Mouse (Mus musculus): Measurements from ENCODE around the gene Morc3. TPM values are rescaled to one million over a fixed set of nuclear protein-coding genes. Genes with fewer than 3 reads are reported as not detected.

Morc3 gene
- polyA plus RNA-seq, 1 experiment from 2014 or later, result 36.8 TPM

DNA sequence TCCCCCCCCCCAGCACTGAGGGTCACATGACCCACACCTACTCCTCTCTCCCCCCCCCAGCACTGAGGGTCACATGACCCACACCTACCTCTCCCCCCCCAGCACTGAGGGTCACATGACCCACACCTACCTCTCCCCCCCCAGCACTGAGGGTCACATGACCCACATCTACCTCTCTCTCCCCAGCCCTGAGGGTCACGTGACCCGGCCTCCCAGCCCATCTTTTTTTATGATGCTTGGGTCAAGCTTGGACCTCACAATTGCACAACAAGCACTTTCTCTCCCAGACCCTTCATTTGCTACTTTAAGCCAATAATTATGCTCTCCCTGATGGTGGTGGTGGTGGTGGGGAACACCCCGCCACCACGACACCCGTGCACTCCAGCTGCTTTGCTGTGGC lies 36.5 kb upstream of the Morc3 start:
- Histone ChIP-seq H3K4me3 (ENCODE audit: low read depth, low read length) (no peak overlapping the region), H3K27ac (ENCODE audit: low read depth) (no peak overlapping the region), H3K9ac (ENCODE audit: low read length) (no peak overlapping the region), H3K27me3 (replicated peaks; ENCODE audit: control insufficient read depth, insufficient read depth, low read length) (no peaks in the 10 kb centered on the region), H3K4me2 (ENCODE audit: low read length) (no peak overlapping the region), H3K36me3 (ENCODE audit: control insufficient read depth, insufficient read depth, low read length) (no peaks in the 10 kb centered on the region), H3K9me3 (ENCODE audit: control insufficient read depth, low read length) (no peaks in the 10 kb centered on the region), H3K4me1 (replicated peaks; ENCODE audit: control insufficient read depth, insufficient read depth, low read length) (peaks cover 20% of the 10 kb centered on the region)
- WGBS, result 93% methylated on average over 5 of the region's 5 CpGs
- no peak for DNase-seq (ENCODE audit: low spot score)
- no peak for ATAC-seq (replicated peaks; ENCODE audit: low FRiP score, low TSS enrichment, low read depth)

DNA sequence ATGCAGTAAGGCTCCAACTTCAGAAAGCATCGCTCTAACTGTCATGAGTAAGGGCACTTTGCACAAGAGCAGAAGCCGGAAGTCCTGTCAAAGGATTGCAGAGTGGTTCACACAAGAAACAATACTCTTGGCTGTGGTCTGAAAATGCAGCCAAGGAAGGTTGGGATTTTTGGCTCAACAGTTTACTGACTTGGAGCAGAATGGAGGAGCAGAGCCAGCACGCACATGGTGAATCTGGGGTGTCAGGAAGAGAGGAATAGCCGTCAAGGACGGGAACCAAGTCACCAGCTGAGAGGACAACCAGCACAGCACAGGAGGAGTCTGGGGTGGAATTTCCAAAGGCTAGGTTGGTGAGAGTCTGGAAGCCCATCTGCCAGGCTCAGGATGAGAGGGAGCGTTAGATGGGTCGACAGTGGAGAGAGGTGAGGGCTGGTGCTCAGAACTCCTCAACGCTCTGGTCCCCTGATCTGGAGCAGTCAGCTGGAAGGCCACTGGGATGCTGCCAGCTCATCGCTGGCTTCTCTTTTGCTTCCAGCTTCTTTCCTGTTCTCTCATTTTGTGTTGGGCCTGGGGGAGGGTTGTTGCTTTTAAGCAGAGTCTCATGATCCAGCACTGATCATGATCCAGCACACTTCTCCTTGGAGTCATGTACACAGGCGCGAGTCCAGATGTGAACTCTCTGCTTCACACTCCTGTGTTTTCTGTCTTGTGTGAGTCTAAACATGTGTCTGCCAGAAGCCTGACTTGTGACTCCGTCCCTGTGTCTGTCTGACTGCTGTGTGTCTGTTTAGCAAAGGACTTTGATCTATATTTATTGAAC lies 34.7 kb upstream of the Morc3 start:
- H3K36me3 ChIP-seq (ENCODE audit: control insufficient read depth, insufficient read depth, low read length), result no peaks in the 10 kb centered on the region
- no peak overlapping the region for H3K9ac ChIP-seq (ENCODE audit: low read length)
- H3K4me2 ChIP-seq (ENCODE audit: low read length), result no peak overlapping the region
- ATAC-seq (replicated peaks; ENCODE audit: low FRiP score, low TSS enrichment, low read depth) (peak; percentile 47; the same call in 1 of the 2 replicates), DNase-seq (ENCODE audit: low spot score) (no peak)
- peaks cover 20% of the 10 kb centered on the region for H3K4me1 ChIP-seq (replicated peaks; ENCODE audit: control insufficient read depth, insufficient read depth, low read length)
- 68% methylated on average over 12 of the region's 12 CpGs for WGBS
- peak overlapping the region; percentile 36; the same call in 1 of the 2 replicates for H3K27ac ChIP-seq (ENCODE audit: low read depth)
- H3K9me3 ChIP-seq (ENCODE audit: control insufficient read depth, low read length), result no peaks in the 10 kb centered on the region
- H3K27me3 ChIP-seq (replicated peaks; ENCODE audit: control insufficient read depth, insufficient read depth, low read length), result no peaks in the 10 kb centered on the region
- H3K4me3 ChIP-seq (ENCODE audit: low read depth, low read length), result no peak overlapping the region

DNA sequence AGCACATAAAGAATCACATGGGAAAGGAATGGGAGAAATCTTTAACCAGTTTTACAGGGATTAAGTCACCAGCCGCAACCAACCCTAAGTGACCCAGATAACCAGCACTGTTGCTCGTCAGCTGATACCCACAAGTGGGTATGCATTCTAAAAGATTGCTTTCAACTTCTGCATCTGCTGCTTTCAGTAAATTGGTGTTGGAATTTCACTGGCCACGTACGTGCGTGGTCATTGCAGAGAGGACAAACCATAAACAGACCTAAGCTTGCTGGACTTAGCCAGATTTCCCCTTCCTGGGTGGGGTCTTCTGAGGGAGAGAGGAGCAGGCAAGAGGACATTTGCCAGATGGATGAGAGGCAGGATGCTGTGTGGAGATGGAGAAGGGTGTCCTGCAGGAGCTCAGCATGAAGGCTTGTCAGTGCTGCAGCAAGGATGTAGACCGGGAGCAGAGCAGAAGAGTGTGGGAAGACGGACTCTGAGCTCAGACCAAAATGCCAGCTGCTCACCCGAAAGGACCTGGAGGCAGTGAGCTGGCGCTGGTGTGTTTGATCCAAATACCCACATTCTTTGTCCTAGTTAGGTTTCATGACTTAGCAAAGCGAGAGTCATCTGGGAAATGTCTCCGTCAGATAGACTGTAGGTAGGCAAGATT lies 34.0 kb upstream of the Morc3 start:
- ATAC-seq (replicated peaks; ENCODE audit: low FRiP score, low TSS enrichment, low read depth) (no peak), DNase-seq (ENCODE audit: low spot score) (no peak)
- H3K27ac ChIP-seq (ENCODE audit: low read depth), result 0 out of 2 replicates have a peak overlapping the region, but pooled peaks have one; percentile 36

DNA sequence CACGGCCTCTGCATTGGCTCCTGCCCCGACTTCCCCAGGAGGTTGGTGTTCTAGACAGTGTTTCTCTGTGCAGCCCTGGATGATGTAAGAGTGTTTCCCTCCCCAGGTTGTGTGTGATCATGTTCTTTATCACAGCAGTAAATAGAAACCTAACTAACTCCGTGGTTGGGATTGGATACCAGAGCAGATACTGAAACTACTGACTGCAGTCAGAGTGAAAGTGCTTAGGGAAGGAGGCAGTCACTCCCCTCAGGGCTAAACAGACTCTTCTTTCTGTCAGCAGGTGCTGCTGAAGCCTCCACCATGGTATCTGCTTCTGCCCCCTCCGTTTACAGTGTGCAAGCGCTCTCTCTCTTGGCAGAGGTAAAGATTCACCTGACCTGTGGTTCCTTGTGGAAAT lies 33.3 kb upstream of the Morc3 start:
- H3K9ac ChIP-seq (ENCODE audit: low read length), result no peak overlapping the region
- H3K9me3 ChIP-seq (ENCODE audit: control insufficient read depth, low read length), result no peaks in the 10 kb centered on the region
- H3K36me3 ChIP-seq (ENCODE audit: control insufficient read depth, insufficient read depth, low read length), result no peaks in the 10 kb centered on the region
- no peak overlapping the region for H3K4me3 ChIP-seq (ENCODE audit: low read depth, low read length)
- no peaks in the 10 kb centered on the region for H3K27me3 ChIP-seq (replicated peaks; ENCODE audit: control insufficient read depth, insufficient read depth, low read length)
- peaks cover 20% of the 10 kb centered on the region for H3K4me1 ChIP-seq (replicated peaks; ENCODE audit: control insufficient read depth, insufficient read depth, low read length)
- WGBS, result 68% methylated on average over 5 of the region's 5 CpGs
- no peak overlapping the region for H3K4me2 ChIP-seq (ENCODE audit: low read length)
- DNase-seq (ENCODE audit: low spot score), result no peak
- no peak for ATAC-seq (replicated peaks; ENCODE audit: low FRiP score, low TSS enrichment, low read depth)
- H3K27ac ChIP-seq (ENCODE audit: low read depth), result no peak overlapping the region

More for the DNA sequence above, 34.0 kb upstream of the Morc3 start:
- 45% methylated on average over 11 of the region's 11 CpGs for WGBS
- Histone ChIP-seq H3K4me1 (replicated peaks; ENCODE audit: control insufficient read depth, insufficient read depth, low read length) (peaks cover 20% of the 10 kb centered on the region), H3K4me3 (ENCODE audit: low read depth, low read length) (no peak overlapping the region), H3K4me2 (ENCODE audit: low read length) (no peak overlapping the region), H3K27me3 (replicated peaks; ENCODE audit: control insufficient read depth, insufficient read depth, low read length) (no peaks in the 10 kb centered on the region), H3K36me3 (ENCODE audit: control insufficient read depth, insufficient read depth, low read length) (no peaks in the 10 kb centered on the region), H3K9ac (ENCODE audit: low read length) (no peak overlapping the region), H3K9me3 (ENCODE audit: control insufficient read depth, low read length) (no peaks in the 10 kb centered on the region)

DNA sequence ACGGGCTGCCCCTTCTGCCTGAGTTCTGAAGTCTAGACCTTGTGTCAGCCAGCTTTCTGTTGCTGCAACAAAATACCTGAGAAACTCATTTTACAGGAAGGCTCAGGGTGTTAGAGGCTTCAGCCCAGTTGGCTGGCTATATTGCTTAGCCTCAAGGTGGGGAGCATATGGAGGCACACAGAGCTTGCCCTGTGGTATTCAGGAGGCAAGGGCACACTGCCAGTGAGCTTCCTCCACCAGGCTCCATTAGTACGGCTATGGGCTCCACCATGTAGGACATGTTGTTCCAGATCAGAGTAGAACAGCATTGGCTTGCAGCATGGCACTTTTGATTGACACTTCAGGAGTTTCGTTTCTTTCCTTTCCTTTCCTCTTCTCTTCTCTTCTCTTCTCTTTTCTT lies 32.9 kb upstream of the Morc3 start:
- Histone ChIP-seq H3K9ac (ENCODE audit: low read length) (no peak overlapping the region), H3K4me2 (ENCODE audit: low read length) (no peak overlapping the region), H3K27me3 (replicated peaks; ENCODE audit: control insufficient read depth, insufficient read depth, low read length) (no peaks in the 10 kb centered on the region), H3K36me3 (ENCODE audit: control insufficient read depth, insufficient read depth, low read length) (no peaks in the 10 kb centered on the region), H3K4me3 (ENCODE audit: low read depth, low read length) (no peak overlapping the region), H3K4me1 (replicated peaks; ENCODE audit: control insufficient read depth, insufficient read depth, low read length) (peaks cover 20% of the 10 kb centered on the region), H3K9me3 (ENCODE audit: control insufficient read depth, low read length) (no peaks in the 10 kb centered on the region), H3K27ac (ENCODE audit: low read depth) (no peak overlapping the region)
- 86% methylated on average over 3 of the region's 3 CpGs for WGBS
- DNase-seq (ENCODE audit: low spot score) (no peak), ATAC-seq (replicated peaks; ENCODE audit: low FRiP score, low TSS enrichment, low read depth) (no peak)

DNA sequence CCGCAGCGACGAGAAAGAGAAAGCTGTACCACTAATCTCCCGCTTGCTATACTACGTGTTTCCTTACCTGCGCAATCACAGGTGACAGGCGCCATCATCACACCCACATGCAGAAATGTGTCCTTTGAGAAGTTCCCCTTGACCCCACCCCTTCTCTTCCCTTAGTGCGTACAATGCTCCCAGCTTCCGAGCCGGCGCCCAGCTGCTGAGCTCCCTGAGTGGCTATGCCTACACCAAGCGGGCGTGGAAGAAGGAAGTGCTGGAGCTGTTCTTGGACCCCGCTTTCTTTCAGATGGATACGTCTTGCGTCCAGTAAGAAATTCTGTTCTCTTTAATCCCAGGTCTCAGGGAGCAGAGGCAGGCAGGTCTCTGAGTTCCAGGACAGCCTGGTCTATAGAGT lies 32.0 kb upstream of the Morc3 start:
- H3K4me3 ChIP-seq (ENCODE audit: low read depth, low read length), result no peak overlapping the region
- no peaks in the 10 kb centered on the region for H3K36me3 ChIP-seq (ENCODE audit: control insufficient read depth, insufficient read depth, low read length)
- DNase-seq (ENCODE audit: low spot score) (no peak), ATAC-seq (replicated peaks; ENCODE audit: low FRiP score, low TSS enrichment, low read depth) (no peak)
- H3K27ac ChIP-seq (ENCODE audit: low read depth), result no peak overlapping the region
- no peak overlapping the region for H3K4me2 ChIP-seq (ENCODE audit: low read length)
- H3K9ac ChIP-seq (ENCODE audit: low read length), result no peak overlapping the region
- H3K4me1 ChIP-seq (replicated peaks; ENCODE audit: control insufficient read depth, insufficient read depth, low read length), result peaks cover 20% of the 10 kb centered on the region
- WGBS, result 95% methylated on average over 16 of the region's 16 CpGs
- no peaks in the 10 kb centered on the region for H3K27me3 ChIP-seq (replicated peaks; ENCODE audit: control insufficient read depth, insufficient read depth, low read length)
- no peaks in the 10 kb centered on the region for H3K9me3 ChIP-seq (ENCODE audit: control insufficient read depth, low read length)

DNA sequence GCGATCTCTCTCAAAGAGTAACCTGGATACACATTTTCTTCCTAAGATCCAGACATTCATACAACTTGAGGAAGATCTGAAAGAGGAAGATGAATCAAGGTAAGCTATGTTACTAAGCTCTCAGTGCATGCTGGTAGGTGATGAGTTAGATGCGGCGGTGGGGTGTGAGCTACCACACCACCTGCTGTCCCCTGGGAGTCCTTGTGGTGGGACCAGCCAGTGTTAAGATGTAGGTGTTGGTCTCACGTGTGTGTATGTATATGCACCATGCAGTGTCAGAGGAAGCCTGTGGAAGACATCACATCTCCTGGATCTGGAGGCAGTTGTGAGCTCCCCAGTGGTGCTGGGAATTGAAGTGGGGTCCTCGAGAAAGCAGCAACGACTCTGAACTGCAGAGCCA lies 24.8 kb upstream of the Morc3 start:
- DNase-seq (ENCODE audit: low spot score) (no peak), ATAC-seq (replicated peaks; ENCODE audit: low FRiP score, low TSS enrichment, low read depth) (no peak)
- no peak overlapping the region for H3K9ac ChIP-seq (ENCODE audit: low read length)
- H3K9me3 ChIP-seq (ENCODE audit: control insufficient read depth, low read length), result peaks cover 6% of the 10 kb centered on the region
- no peak overlapping the region for H3K4me2 ChIP-seq (ENCODE audit: low read length)
- 93% methylated on average over 6 of the region's 6 CpGs for WGBS
- peaks cover 12% of the 10 kb centered on the region for H3K4me1 ChIP-seq (replicated peaks; ENCODE audit: control insufficient read depth, insufficient read depth, low read length)
- H3K27me3 ChIP-seq (replicated peaks; ENCODE audit: control insufficient read depth, insufficient read depth, low read length), result no peaks in the 10 kb centered on the region
- no peaks in the 10 kb centered on the region for H3K36me3 ChIP-seq (ENCODE audit: control insufficient read depth, insufficient read depth, low read length)
- H3K27ac ChIP-seq (ENCODE audit: low read depth), result no peak overlapping the region
- no peak overlapping the region for H3K4me3 ChIP-seq (ENCODE audit: low read depth, low read length)

DNA sequence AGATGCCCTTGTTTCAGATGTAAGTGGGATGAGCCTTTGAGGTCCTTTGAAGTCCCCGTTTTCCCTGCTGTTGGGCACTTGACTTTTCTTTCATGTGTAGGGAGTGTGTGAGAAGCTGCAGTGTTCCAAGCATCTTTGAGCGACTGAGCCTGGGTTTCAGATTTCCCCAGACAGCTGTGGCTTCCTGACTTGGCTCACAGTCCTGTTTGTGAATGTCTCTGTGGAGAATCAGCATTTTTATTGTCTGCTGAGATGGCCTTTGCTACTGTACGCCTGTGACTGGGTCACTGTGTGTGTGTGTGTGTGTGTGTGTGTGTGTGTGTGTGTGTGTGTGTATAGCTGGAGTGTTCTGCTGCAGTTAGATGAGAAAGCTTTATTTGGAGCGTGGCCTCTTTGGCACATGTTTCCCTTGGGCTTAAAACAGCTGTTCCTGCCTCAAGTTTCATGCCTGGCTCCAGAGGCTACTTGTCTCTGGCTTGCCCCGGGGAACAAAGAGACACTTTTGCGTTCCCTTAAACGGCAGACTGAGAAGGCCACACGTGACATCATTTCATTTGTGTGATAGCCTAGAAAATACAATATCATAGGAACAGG lies 23.9 kb upstream of the Morc3 start:
- peak; percentile 52; the same call in 1 of the 2 replicates for ATAC-seq (replicated peaks; ENCODE audit: low FRiP score, low TSS enrichment, low read depth)
- H3K27me3 ChIP-seq (replicated peaks; ENCODE audit: control insufficient read depth, insufficient read depth, low read length), result no peaks in the 10 kb centered on the region
- peaks cover 6% of the 10 kb centered on the region for H3K9me3 ChIP-seq (ENCODE audit: control insufficient read depth, low read length)
- peak overlapping the region; percentile 69 for H3K27ac ChIP-seq (ENCODE audit: low read depth)
- H3K4me2 ChIP-seq (ENCODE audit: low read length), result no peak overlapping the region
- DNase-seq (ENCODE audit: low spot score), result no peak
- H3K36me3 ChIP-seq (ENCODE audit: control insufficient read depth, insufficient read depth, low read length), result no peaks in the 10 kb centered on the region
- H3K4me1 ChIP-seq (replicated peaks; ENCODE audit: control insufficient read depth, insufficient read depth, low read length), result peaks cover 12% of the 10 kb centered on the region
- H3K9ac ChIP-seq (ENCODE audit: low read length), result no peak overlapping the region
- no peak overlapping the region for H3K4me3 ChIP-seq (ENCODE audit: low read depth, low read length)
- WGBS, result 25% methylated on average over 8 of the region's 8 CpGs
